Mouse (Mus musculus) CH12.LX (cell line): Measurements from ENCODE around the gene Rdh16.

Source experiments
- CHD2 ChIP-seq: IDR thresholded peaks from 2 replicates; pipeline ENCODE4 v1.6.1; 2011; ENCODE audit warnings: low read length, improper control_type of control experiment
- CTCF ChIP-seq, 2 experiments: IDR thresholded peaks in 1 of 2; conservative IDR thresholded peaks in 1 of 2; 2 replicates each; pipeline ENCODE4 v1.5.1; 2011 to 2012; ENCODE audit warnings: low read depth in 2 of 2, low read length in 2 of 2, improper control_type of control experiment in 1 of 2, inconsistent platforms in 1 of 2, mild to moderate bottlenecking in 1 of 2, moderate library complexity in 1 of 2
- E2F4 ChIP-seq: IDR thresholded peaks from 2 replicates; pipeline ENCODE4 v1.6.1; 2011; ENCODE audit warnings: low read depth, low read length, improper control_type of control experiment; ENCODE audit not compliant: insufficient replicate concordance
- EP300 ChIP-seq: IDR thresholded peaks from 2 replicates; pipeline ENCODE4 v1.6.1; 2011; ENCODE audit warnings: low read length, improper control_type of control experiment
- GABPA ChIP-seq: IDR thresholded peaks from 2 replicates; pipeline ENCODE4 v1.6.1; 2012; ENCODE audit warnings: low read depth, low read length, improper control_type of control experiment, inconsistent platforms; ENCODE audit not compliant: insufficient replicate concordance
- KAT2A ChIP-seq: IDR thresholded peaks from 2 replicates; pipeline ENCODE4 v1.6.1; 2012; ENCODE audit warnings: low read length, improper control_type of control experiment, inconsistent platforms; ENCODE audit not compliant: insufficient replicate concordance
- RAD21 ChIP-seq: IDR thresholded peaks from 2 replicates; pipeline ENCODE4 v1.6.1; 2011; ENCODE audit warnings: low read depth, mild to moderate bottlenecking, low read length, improper control_type of control experiment, moderate library complexity
- SIN3A ChIP-seq: IDR thresholded peaks from 2 replicates; pipeline ENCODE4 v1.6.1; 2012; ENCODE audit warnings: low read length, improper control_type of control experiment, inconsistent platforms
- USF1 ChIP-seq: IDR thresholded peaks from 2 replicates; pipeline ENCODE4 v1.6.1; 2014; ENCODE audit warnings: low read depth, mild to moderate bottlenecking, inconsistent platforms, low read length, improper control_type of control experiment
- ZNF384 ChIP-seq: IDR thresholded peaks from 2 replicates; pipeline ENCODE4 v1.6.1; 2012; ENCODE audit warnings: low read depth, low read length, improper control_type of control experiment, inconsistent platforms

DNA sequence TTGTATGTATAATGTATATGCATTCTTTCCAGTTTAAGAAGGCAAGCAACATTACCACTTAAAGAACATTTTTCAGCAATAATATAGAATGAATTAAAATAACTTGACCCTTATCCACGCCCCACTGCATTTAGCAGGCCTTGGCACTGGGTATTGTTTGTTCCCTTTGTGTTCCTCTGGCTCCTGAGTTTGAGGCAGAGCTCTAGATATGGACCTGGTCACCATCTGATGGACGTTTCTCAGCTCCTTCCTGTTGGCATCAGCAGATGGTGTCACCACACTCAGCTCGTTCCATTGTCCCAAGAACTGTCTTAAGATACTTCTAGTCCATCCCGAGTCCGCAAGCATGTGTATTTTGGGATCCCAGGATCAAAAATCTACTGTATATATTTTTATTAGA is 1.3 kb downstream of the Rdh16 start:
- TF ChIP-seq RAD21 (no peak), CTCF (conservative IDR thresholded peaks at IDR 0.05 in 1 of 2, IDR thresholded peaks at IDR 0.05 in 1 of 2; ENCODE audit: low read depth in 2 of 2, low read length in 2 of 2) (no peak), E2F4 (no peak), ZNF384 (no peak), SIN3A (no peak), USF1 (no peak), GABPA (no peak), EP300 (no peak), KAT2A (no peak), CHD2 (no peak)
